ENCODE assay signal across 19 mouse cellular contexts in the genomic region with DNA sequence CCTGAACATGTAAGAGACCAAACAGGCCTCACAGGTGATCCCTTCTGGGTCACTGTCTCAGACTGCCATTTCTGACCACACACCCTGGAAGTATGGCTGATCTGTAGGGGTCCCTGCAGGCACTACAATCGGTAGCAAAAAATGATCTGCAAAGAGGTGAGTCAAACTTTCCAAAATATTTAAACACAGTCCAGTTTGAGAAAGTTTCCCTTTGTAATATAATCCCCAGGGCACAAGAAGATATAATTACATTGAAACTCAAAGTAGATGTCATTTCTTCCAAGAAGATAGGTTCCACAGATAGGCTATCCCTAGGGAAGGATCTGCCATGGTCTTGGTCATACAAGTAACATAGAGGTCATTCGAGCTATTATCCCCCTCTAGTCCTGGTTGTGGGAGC. TPM values are rescaled to one million over a fixed set of nuclear protein-coding genes. Genes with fewer than 3 reads are reported as not detected.
"Had no signal": no experiment of that assay in that cellular context is flagged by ENCODE, and none has a peak within 500 bp of the region (broad histone marks: within the 10 kb centered on the region; RNA-seq: fewer than 3 reads in every experiment).

No protein-coding gene starts in this region.

- H3K4me3 ChIP-seq: neural tube, embryonic 12.5 days; neural tube, embryonic 13.5 days; neural tube, embryonic 15.5 days; stomach, embryonic 15.5 days had no signal

- H3K36me3 ChIP-seq: neural tube, embryonic 12.5 days; neural tube, embryonic 13.5 days; neural tube, embryonic 15.5 days; stomach, embryonic 15.5 days had no signal

- H3K4me2 ChIP-seq: neural tube, embryonic 12.5 days; neural tube, embryonic 13.5 days; neural tube, embryonic 15.5 days; stomach, embryonic 15.5 days had no signal

- H3K9ac ChIP-seq: neural tube, embryonic 12.5 days; neural tube, embryonic 13.5 days; neural tube, embryonic 15.5 days; stomach, embryonic 15.5 days had no signal

- H3K9me3 ChIP-seq: neural tube, embryonic 12.5 days; neural tube, embryonic 13.5 days; neural tube, embryonic 15.5 days; stomach, embryonic 15.5 days had no signal

- DNase-seq: retina, postnatal 1 day; right cerebral cortex, adult 18-20 months; right cerebral cortex, postnatal 14 days; right cerebral cortex, postnatal 25 days; right cerebral cortex, postnatal 4 days; spleen, adult 18-20 months; thymus, adult 18-20 months; thymus, adult 2 months; thymus, postnatal 14 days; thymus, postnatal 25 days; thymus, postnatal 36 days; thymus, postnatal 4 days had no signal

- H3K27me3 ChIP-seq: neural tube, embryonic 12.5 days; stomach, embryonic 15.5 days had no signal

- H3K27ac ChIP-seq: neural tube, embryonic 12.5 days; neural tube, embryonic 13.5 days; neural tube, embryonic 15.5 days; stomach, embryonic 15.5 days had no signal

RNA-seq across cellular contexts. Expression of gene Tnfrsf14, which starts 26.0 kb away (rescaled TPM):
- polyA plus RNA-seq: neural tube, embryonic 14.5 days had no signal

RNA-seq across cellular contexts. Expression of gene Mmel1, which starts 33.0 kb away (rescaled TPM):
- total RNA-seq: neutrophil, adult 5-6 weeks had no signal
- polyA plus RNA-seq: stomach, postnatal 0 days had no signal
